Mouse (Mus musculus): ENCODE measurements around the gene Btla. TPM values are rescaled to one million over a fixed set of nuclear protein-coding genes. Genes with fewer than 3 reads are reported as not detected.

Btla gene
- 0.02 and 0.06 TPM in 2 replicates for polyA plus RNA-seq (2012; rRNA removed)

DNA sequence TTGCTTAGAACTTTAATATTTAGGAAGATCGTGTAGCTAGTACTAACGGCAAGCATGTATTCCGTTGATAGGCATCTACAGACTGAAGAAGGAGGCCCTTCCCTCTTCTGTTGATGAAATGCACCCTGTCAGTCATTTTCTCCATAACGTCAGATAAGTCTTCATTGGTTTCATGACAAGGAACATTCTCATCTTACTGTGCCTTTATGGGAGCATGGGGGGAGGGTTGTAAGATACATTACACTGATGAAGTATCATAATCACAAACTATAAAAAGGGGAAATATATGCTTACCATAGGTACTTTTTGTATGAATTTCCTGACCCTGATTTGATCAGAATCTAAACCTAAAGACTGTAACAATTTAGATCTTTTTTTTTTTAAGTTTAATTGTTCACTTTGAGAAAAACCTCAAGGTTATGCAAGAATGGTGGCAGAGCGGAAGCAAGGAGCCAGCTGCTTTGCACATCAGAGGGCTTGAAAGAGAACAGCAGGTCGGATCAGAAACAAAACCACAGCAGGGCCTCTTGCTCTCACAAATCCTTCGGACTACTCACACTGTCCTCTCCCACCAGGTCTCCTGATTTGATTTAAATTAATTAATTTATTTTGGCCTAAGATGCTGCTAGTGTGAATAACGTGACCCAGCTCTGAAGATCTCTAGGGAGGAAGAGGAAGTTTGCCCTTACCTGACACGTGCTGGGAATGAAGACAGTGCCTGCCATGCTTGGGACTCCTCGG, at the start of gene Btla:
Gene Btla, plus strand, starts transcription at position 668 of the 741 bp plus-strand sequence.
- H3K4me1 ChIP-seq (ENCODE audit: control insufficient read depth, insufficient read depth, low read length): no peaks in the 10 kb centered on the region
- no peak within 1 kb of the TSS for H3K4me3 ChIP-seq (ENCODE audit: control insufficient read depth, low read depth, low read length)
- no peaks in the 10 kb centered on the region for H3K27me3 ChIP-seq (ENCODE audit: control insufficient read depth, insufficient read depth, low read length)
- H3K27ac ChIP-seq (ENCODE audit: control insufficient read depth, insufficient read depth, low read depth, low read length): no peak within 1 kb of the TSS
- no peaks in the 10 kb centered on the region for H3K36me3 ChIP-seq (ENCODE audit: control insufficient read depth, insufficient read depth, low read length)
- no peak for TF ChIP-seq CTCF (IDR thresholded peaks at IDR 0.05; ENCODE audit: control insufficient read depth, insufficient read depth, insufficient replicate concordance, low read depth, low read length)
- no peak for TF ChIP-seq POLR2A (IDR thresholded peaks at IDR 0.05; ENCODE audit: control insufficient read depth, low read depth, low read length)

DNA sequence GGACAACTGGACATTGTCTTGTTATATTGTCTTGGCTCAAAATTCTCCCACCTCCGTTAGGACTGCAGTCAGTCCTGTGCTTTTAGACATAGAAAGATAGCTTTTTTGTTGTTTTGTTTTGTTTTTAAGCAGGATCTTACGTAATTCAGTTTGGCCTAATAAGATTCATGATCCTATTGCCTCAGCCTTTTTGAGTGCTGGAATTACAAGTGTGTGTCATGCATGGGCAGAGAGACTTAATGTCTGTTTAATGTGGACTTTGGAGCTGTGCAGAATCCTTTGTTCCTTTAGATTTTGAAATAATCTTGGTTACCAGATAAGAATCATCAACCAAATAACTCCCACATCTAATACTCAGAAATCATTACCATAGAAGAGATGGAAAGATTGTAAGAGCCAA, 45.6 kb upstream of the Btla start:
- TF ChIP-seq CTCF (IDR thresholded peaks at IDR 0.05; ENCODE audit: control insufficient read depth, insufficient read depth, insufficient replicate concordance, low read depth, low read length) (no peak), POLR2A (IDR thresholded peaks at IDR 0.05; ENCODE audit: control insufficient read depth, low read depth, low read length) (no peak)
- no peaks in the 10 kb centered on the region for H3K36me3 ChIP-seq (ENCODE audit: control insufficient read depth, insufficient read depth, low read length)
- no peaks in the 10 kb centered on the region for H3K4me1 ChIP-seq (ENCODE audit: control insufficient read depth, insufficient read depth, low read length)
- H3K27ac ChIP-seq (ENCODE audit: control insufficient read depth, insufficient read depth, low read depth, low read length): no peak overlapping the region
- H3K27me3 ChIP-seq (ENCODE audit: control insufficient read depth, insufficient read depth, low read length): no peaks in the 10 kb centered on the region
- no peak overlapping the region for H3K4me3 ChIP-seq (ENCODE audit: control insufficient read depth, low read depth, low read length)

DNA sequence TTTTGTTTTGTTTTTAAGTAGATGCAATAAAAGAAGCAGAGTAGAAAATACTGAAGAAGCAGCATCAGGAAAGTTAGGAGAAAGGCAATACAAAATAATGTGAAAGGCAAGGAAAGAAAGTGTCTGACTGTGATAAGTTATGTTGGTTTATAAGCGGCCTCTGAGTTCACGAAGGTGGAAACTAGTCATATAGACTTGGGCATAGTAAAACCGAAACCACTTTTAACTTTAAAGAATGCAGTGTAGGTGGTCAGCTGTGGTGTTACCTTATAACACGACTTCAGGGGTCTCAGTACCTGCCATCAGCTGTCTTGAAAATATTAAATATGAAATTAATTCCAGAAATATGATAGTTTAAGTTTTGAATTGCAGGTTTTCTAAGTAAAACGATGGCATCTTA, 42.3 kb upstream of the Btla start:
- Histone ChIP-seq H3K27me3 (ENCODE audit: control insufficient read depth, insufficient read depth, low read length) (no peaks in the 10 kb centered on the region), H3K27ac (ENCODE audit: control insufficient read depth, insufficient read depth, low read depth, low read length) (no peak overlapping the region), H3K4me3 (ENCODE audit: control insufficient read depth, low read depth, low read length) (no peak overlapping the region), H3K4me1 (ENCODE audit: control insufficient read depth, insufficient read depth, low read length) (no peaks in the 10 kb centered on the region), H3K36me3 (ENCODE audit: control insufficient read depth, insufficient read depth, low read length) (peaks cover 1% of the 10 kb centered on the region; the same call in 1 of the 2 replicates)
- TF ChIP-seq POLR2A (IDR thresholded peaks at IDR 0.05; ENCODE audit: control insufficient read depth, low read depth, low read length): no peak
- TF ChIP-seq CTCF (IDR thresholded peaks at IDR 0.05; ENCODE audit: control insufficient read depth, insufficient read depth, insufficient replicate concordance, low read depth, low read length): no peak

DNA sequence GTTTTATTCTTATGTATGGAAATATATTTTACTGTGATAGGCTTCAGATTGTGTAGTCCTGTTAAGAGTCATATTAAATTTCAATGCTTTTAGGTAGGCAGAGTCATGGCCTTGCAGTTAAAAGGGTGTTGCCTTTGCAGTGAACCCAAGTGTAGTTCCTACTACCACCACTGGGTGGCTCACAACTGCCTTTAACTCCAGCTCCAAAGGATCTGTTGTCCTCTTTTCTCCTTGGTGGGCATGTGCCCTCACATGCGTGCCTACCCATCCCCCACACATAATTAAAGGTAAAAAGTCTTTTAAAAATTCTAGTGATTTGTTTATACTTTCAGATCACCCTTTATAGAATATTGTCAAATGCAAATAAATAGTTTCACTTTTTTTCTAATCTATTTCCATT, 31.5 kb upstream of the Btla start:
- Histone ChIP-seq H3K27me3 (ENCODE audit: control insufficient read depth, insufficient read depth, low read length) (no peaks in the 10 kb centered on the region), H3K4me1 (ENCODE audit: control insufficient read depth, insufficient read depth, low read length) (no peaks in the 10 kb centered on the region), H3K27ac (ENCODE audit: control insufficient read depth, insufficient read depth, low read depth, low read length) (no peak overlapping the region), H3K36me3 (ENCODE audit: control insufficient read depth, insufficient read depth, low read length) (no peaks in the 10 kb centered on the region), H3K4me3 (ENCODE audit: control insufficient read depth, low read depth, low read length) (no peak overlapping the region)
- TF ChIP-seq POLR2A (IDR thresholded peaks at IDR 0.05; ENCODE audit: control insufficient read depth, low read depth, low read length): no peak
- peak; percentile 56; the same call in 1 of the 2 replicates for TF ChIP-seq CTCF (IDR thresholded peaks at IDR 0.05; ENCODE audit: control insufficient read depth, insufficient read depth, insufficient replicate concordance, low read depth, low read length)

DNA sequence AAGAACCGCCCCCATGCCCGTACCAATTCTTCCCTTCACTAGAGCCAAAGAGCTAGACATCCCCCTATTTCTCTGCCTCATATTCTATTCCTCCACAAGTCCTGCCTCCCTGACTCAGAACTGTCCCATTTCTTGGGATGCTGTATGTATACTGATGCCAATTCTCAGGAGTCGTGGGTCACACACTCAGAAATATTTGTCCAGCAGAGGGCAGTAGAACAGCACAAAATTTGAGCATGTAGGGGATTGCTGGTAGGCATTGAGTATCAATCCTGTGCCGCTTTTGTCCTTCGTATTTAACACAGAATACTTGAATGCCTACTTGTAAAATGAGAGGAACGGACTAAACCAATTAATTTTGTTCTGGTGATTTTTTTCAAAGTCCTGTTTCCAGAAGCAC, 27.3 kb upstream of the Btla start:
- H3K27me3 ChIP-seq (ENCODE audit: control insufficient read depth, insufficient read depth, low read length): no peaks in the 10 kb centered on the region
- H3K27ac ChIP-seq (ENCODE audit: control insufficient read depth, insufficient read depth, low read depth, low read length): no peak overlapping the region
- H3K4me3 ChIP-seq (ENCODE audit: control insufficient read depth, low read depth, low read length): no peak overlapping the region
- H3K36me3 ChIP-seq (ENCODE audit: control insufficient read depth, insufficient read depth, low read length): no peaks in the 10 kb centered on the region
- TF ChIP-seq POLR2A (IDR thresholded peaks at IDR 0.05; ENCODE audit: control insufficient read depth, low read depth, low read length): no peak
- TF ChIP-seq CTCF (IDR thresholded peaks at IDR 0.05; ENCODE audit: control insufficient read depth, insufficient read depth, insufficient replicate concordance, low read depth, low read length): no peak
- no peaks in the 10 kb centered on the region for H3K4me1 ChIP-seq (ENCODE audit: control insufficient read depth, insufficient read depth, low read length)

DNA sequence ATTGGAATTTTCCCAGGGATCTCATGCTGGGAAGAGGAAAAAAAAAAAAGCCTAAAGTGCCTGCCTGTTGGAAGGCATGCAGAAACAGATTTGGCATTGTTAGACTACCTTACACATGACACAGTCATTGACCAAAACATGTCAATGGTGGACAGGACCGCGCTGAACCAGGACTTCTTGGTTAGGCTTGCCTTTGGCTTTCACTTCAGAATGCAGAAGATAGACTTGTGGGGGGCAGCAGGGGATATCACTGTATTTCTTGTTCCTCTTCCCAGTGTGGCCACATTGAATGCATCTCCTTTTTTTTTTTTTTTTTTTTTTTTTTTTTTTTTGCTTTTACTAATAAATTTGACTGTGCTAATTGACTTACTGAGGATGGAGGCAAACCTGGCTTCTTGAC, 22.7 kb upstream of the Btla start:
- no peaks in the 10 kb centered on the region for H3K27me3 ChIP-seq (ENCODE audit: control insufficient read depth, insufficient read depth, low read length)
- H3K4me3 ChIP-seq (ENCODE audit: control insufficient read depth, low read depth, low read length): no peak overlapping the region
- no peak for TF ChIP-seq CTCF (IDR thresholded peaks at IDR 0.05; ENCODE audit: control insufficient read depth, insufficient read depth, insufficient replicate concordance, low read depth, low read length)
- no peak for TF ChIP-seq POLR2A (IDR thresholded peaks at IDR 0.05; ENCODE audit: control insufficient read depth, low read depth, low read length)
- H3K27ac ChIP-seq (ENCODE audit: control insufficient read depth, insufficient read depth, low read depth, low read length): no peak overlapping the region
- no peaks in the 10 kb centered on the region for H3K4me1 ChIP-seq (ENCODE audit: control insufficient read depth, insufficient read depth, low read length)
- no peaks in the 10 kb centered on the region for H3K36me3 ChIP-seq (ENCODE audit: control insufficient read depth, insufficient read depth, low read length)

DNA sequence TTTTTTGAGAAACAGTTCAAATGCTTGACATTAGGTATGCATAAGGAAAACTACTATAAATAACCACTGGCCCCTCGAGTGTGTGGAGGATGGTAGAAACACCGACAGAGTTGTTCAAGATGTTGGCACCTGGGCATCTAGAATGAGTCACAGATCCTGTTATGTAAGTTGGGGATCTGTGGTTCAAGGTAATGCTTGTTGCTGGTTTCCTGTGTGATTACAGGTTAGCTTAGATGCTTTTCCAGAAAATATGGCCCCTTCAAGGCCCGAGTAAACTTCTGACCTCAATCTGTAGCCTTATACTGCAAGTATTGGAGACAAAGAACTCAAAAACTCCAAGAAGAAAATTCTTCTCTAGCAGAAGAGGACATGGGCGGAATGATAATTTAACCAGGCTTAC, 19.7 kb upstream of the Btla start:
- Histone ChIP-seq H3K27me3 (ENCODE audit: control insufficient read depth, insufficient read depth, low read length) (no peaks in the 10 kb centered on the region), H3K36me3 (ENCODE audit: control insufficient read depth, insufficient read depth, low read length) (no peaks in the 10 kb centered on the region), H3K4me3 (ENCODE audit: control insufficient read depth, low read depth, low read length) (no peak overlapping the region), H3K27ac (ENCODE audit: control insufficient read depth, insufficient read depth, low read depth, low read length) (no peak overlapping the region), H3K4me1 (ENCODE audit: control insufficient read depth, insufficient read depth, low read length) (no peaks in the 10 kb centered on the region)
- TF ChIP-seq CTCF (IDR thresholded peaks at IDR 0.05; ENCODE audit: control insufficient read depth, insufficient read depth, insufficient replicate concordance, low read depth, low read length) (no peak), POLR2A (IDR thresholded peaks at IDR 0.05; ENCODE audit: control insufficient read depth, low read depth, low read length) (no peak)

Data from testis, adult 2 months (tissue).